Mouse (Mus musculus) heart, adult 18-20 months (tissue): ENCODE measurements around the gene Cnpy3. TPM values are rescaled to one million over a fixed set of nuclear protein-coding genes. Genes with fewer than 3 reads are reported as not detected.

ENCODE experiments used
- DNase-seq, 2 experiments: peaks; one replicate each; pipeline ENCODE4 v3.0.0; 2021 to 2022; ENCODE audit warnings: mixed read lengths in 1 of 2
- total RNA-seq, 2 experiments: library from RNA; stranded (reverse); gene quantifications; 2 replicates each; pipeline ENCODE4 v1.2.3; 2021

Gene Cnpy3
- total RNA-seq, 2 experiments from 2014 or later = 16.5 to 18.2 TPM

GRCm38 (mm10) chr17:46714756-46715481, 37.1 kb downstream of the Cnpy3 start:
- peak in 1 of 2 experiments; percentile 40 for DNase-seq

- no peak for DNase-seq
Observed at GRCm38 (mm10) chr17:46713849-46714248, 38.2 kb downstream of the Cnpy3 start.

DNA sequence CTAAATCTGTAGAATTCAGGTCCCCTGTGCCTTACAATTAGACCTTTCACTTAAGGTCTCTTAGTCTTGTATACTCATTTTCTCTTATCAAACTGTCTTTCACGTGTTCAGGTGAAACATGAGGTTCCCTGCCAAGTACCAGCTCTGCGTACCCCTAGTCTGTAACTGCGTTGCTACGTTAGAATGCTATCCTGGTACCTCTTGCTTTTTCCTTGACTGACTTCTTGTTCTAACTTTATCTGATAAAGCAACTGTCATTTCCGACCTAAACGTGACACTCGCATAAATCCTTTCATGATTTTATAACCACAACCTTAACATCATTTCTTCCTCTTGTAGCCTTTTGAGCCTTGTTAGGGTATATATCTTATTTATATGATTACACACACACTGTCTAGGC, 39.6 kb downstream of the Cnpy3 start:
- DNase-seq = no peak

DNA sequence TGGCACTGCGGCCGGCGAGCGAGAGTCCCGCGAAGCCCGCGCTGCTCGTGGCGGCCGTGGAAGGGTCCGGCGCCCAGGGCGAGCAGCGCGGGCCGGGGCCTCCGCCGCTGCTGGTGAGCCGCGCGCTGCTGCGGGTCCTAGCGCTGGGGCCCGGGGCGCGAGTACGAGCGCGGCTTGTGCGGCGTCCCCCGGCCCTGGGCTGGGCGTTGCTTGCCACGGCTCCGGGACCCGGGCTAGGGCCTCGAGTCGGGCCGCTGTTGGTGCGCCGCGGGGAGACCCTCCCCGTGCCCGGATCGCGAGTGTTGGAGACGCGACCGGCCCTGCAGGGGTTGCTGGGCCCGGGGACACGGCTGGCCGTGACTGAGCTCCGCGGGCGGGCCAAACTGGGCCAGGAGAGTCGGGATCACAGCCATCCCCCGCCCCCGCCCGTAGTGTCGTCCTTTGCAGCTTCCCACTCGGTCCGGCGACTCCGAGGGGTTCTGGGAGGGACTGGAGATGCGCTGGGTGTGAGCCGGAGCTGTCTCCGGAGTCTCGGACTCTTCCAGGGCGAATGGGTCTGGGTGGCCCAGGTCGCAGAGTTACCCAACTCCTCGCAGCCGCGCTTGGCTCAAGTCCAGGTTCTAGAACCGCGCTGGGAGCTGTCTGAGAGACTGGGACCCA, 40.3 kb downstream of the Cnpy3 start:
- DNase-seq = peak; percentile 49 to 60

DNA sequence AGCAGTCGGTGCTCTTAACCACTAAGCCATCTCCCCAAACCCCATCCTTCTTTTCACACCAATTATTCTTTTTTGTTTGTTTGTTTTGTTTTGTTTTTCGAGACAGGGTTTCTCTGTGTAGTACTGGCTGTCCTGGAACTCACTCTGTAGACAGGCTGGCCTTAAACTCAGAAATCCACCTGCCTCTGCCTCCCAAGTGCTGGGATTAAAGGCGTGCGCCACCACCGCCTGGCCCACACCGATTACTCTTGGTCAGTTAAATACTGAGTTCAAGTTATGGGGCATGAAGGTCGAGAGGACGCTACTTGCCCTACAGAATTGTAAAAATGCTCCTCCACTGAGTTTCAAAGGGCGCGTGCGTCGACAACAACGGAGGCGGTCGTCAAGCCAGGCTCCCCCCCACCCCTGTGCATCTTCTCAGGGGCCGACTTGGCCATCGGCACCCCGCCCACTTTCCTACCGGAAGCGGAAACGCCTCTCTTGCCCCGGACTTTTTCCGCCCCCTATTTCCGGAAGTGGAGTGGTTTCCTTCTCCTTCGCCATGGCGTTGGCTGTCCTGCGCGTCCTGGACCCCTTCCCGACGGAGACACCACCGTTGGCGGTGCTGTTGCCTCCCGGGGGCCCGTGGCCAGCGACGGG, 40.9 kb downstream of the Cnpy3 start, which contains the start of gene Pex6:
Gene Pex6 (plus strand): TSS at position 505 of the 639 bp plus-strand sequence.
- DNase-seq = peak; percentile 95 to 96

DNA sequence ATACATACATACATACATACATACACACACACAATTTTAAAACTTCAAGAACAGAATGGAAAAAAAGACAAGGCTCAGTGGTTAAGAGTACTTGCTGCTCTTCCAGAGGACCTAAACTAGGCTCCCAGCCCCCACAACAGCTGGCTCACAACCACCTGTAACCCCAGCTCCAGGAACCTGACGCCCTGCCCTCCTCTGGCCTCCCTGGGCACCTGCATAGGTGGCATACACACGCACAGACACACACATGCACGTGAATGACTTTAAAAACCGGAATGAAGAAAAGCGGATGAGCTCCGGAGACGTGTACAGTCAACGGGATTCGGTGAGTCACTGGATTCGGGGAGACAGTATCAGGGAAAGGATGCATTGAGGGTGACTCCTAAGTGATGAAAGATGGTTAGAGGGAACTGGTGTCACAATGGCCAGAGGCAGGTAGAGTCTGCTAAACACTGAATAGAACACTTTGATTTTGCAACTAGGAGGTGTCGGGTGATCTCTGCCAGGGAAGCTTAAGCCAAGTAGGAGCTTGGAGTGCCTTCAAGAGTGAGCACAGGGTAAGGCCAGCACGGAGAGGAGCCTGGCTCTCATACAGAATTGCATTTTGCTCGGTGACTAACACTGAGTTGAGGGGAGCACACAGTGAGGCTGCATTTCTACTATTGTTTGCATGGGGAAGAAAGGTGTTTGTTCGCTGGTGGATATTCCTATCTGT, 45.5 kb downstream of the Cnpy3 start:
- peak; percentile 48 to 67 for DNase-seq

DNA sequence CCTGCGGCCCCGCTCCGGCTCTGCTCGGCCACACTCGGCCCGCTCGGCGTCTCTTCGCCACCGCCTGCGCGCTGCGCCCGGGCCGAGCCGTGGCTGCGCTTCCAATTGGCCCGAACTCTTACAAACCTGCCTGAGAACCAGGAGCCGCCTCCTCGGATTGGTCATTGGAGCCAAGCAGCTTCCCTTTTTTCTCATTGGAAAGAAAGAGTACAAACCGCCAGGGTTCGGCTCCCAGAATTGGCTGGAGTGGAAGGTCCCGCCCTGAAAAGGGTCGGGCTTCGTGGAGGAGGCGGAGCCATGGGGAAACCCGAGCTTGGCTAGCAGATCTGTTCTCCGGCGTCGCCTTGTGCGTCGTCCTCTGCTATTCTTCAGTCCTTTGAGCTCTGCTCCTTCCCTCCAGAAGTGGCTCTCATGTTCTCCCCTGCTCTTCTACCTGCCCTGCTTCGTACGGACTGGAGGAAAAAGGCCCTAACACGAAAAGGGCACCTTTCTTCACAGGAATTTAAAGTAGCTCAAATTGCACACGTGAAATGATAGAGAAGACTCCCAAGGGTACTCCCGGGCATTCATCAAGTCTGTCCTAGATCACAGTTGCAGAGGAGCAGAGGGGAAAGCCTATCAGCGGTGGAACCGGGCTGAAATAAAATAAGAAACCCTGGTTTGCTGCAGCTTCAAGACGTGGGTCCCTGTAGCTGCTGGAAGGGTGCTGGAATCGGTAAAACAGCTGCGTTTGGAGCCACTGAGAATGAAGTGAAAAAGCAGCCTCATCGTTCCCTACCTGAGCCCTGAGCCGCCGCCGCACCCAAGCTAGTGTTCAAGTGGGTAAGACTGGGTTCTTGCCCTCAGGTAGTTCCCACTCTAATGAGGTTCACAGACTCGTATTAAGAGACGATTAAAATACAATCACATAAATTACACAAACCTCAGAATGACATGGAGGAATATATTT, 46.9 kb downstream of the Cnpy3 start, which contains the start of gene Ppp2r5d:
Gene Ppp2r5d (minus strand): TSS at position 225 of the 949 bp plus-strand sequence.
- DNase-seq = peak; percentile 99

DNA sequence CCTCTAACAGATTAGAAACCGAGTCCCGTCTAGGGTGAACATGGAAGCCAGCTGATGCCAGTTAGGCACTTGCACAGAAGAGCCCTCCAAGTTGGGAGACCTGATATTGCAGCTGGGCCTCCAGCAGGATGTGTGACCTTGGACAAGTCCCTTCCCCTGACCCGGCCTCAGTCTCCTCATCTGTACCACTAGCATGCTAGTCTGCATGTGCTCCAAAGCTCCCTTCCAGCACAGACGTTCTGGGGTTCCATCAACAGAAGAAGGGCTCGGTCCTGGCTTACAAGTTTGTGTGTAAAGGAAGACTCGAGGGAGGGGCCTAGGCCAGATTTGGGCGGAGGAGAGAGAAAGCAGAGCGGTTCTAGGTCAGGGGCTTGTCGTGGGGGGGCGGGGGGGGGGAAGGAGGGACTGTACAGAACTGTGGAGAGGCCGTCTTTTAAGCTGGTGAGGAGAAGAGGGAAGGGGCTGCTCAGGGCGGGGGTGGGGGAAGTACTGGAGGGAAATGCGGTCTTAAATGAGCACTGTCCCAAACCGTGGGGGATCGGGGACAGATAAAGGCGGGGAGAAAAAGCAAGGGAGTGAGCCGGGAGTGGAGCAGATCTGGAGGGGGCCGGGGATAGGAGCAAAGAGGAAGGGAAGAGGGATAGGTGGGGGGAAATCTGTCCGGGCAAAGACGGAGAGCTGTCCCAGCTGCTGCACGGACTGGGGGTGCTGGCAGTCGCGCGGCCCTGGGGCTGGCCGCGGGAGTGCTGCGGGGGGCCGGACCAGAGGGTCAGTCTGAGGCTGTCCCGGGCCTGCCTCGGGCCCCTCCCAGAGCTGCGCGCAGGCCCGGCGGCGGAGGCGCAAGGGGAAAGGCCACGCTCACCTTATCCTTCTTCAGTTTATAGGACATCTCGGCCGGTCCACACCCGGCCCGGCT, 47.8 kb downstream of the Cnpy3 start:
- peak in 1 of 2 experiments; percentile 37 for DNase-seq

DNA sequence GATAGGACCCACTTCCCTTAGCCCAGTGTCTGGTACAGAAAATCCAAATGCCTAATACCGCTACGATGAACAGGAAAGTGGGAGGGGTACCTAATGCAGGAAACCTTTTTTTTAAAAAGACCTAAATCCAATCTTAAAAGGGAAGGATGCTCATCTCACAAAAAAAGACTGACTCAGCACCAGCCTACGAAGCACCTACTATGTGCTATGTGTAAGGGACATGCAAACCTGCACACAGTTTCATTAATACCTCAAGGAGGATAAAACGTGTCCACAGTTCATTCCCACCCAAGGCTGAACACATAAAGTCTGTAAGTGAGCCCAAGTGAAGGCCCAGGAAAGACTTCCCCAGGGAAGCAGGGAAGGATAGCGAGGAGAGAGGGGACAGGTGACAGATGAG, 49.5 kb downstream of the Cnpy3 start:
- DNase-seq = no peak

- DNase-seq = no peak
Observed at GRCm38 (mm10) chr17:46702100-46702499, 49.9 kb downstream of the Cnpy3 start.

GRCm38 (mm10) chr17:46701489-46701888, 50.5 kb downstream of the Cnpy3 start:
- no peak for DNase-seq

GRCm38 (mm10) chr17:46699912-46700311, 52.1 kb downstream of the Cnpy3 start:
- no peak for DNase-seq

DNA sequence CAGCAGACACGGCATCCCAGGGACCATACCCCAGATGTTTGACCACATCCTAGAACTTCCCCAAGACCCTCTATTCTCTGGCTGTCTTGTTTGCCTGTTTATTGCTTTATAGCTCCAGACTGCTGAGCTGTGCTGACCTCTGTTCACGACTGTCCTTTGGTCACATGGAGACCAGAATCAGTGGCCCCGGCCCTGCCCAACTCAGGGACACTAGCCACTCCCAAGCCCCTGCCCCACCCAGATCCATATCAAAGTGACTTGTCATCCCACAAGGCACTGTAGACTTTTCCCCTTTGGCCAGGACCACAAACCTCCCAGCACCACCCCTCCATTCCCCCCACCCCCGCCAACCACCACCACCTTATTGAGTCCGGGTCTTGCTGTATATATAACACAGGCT, 52.8 kb downstream of the Cnpy3 start:
- DNase-seq = no peak

GRCm38 (mm10) chr17:46698515-46698914, 53.5 kb downstream of the Cnpy3 start:
- no peak for DNase-seq

DNA sequence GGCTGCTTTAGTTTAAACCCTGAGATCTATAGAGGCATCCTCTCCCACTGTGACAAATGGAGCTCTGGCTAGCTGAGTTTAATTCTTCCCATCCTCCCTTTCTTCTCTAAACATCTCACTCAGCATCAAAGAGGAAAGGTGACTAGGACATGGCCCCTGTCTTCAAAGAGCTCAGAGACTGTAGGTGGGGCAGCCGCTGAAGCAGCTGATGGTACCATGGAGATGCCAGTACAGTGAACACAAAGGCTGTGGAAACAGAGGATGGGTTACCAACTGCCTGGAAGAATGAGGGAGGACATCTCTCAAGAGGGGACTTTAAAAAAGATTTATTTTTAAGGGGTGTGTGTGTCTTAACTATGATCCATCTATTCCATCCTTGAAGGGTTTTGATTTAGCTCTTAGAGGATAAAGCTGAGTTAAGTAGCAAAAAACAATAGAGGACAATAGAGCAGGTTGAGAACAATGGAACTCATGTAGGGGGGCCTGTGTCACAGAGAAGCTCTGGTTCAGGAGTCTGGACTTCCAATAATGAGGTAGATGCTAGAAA, 57.4 kb downstream of the Cnpy3 start:
- DNase-seq = no peak

- DNase-seq = no peak
Observed at GRCm38 (mm10) chr17:46691390-46691789, 60.6 kb downstream of the Cnpy3 start.

DNA sequence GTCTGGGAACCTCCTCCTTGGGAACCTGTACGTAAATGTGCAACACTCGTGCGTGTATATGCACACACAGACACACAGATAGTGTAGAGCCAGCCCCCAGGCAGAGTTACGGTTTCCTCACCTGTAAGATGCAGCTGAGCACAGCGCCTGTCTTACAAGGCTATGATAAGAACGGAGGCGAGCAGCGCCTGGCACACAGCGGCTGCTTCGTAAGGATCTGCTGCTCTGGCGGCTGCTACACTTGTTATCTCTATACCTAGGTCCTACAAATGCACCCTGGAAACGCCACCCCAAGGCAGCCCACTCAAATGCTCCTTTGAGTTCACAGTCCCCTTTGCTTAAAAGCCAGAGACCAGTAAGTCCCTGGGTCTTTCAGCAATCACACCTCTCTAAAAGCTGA, 61.3 kb downstream of the Cnpy3 start:
- no peak for DNase-seq

DNA sequence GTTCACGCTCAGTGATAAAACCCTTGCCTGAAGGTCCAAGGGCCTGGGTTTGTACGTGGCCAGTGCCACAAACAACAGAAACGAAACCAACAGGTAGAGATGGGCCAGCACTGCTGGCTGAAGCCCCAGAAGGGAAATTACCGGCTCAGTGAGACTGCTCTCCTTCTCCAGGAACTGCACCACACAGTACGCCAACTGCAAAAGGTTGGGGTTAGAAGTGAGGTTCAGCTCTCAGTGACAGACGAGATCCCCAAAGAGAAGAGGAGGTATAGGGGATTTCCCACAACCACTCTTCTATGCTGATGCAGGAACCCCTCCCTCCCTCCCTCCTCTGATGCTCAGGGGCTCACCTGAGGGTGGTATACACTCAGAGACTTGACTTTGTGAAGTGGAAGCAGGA, 66.1 kb downstream of the Cnpy3 start:
- DNase-seq = no peak
